Mouse (Mus musculus): ENCODE results near the gene Heatr4.
"Not testable (repeated sequence)": the region's sequence is repeated elsewhere in the genome, so short reads cannot be mapped to it uniquely, and the experiment has no call there.

- not testable (repeated sequence) for TF ChIP-seq GATA1 (IDR thresholded peaks at IDR 0.05; ENCODE audit: borderline replicate concordance, low read length); FLI1 (IDR thresholded peaks at IDR 0.05; ENCODE audit: low read length)
Observed at GRCm38 (mm10) chr12:83938592-83938991, 46.1 kb downstream of the Heatr4 start.

All from megakaryocyte, embryonic 14.5 days (primary cell).